Mouse (Mus musculus) megakaryocyte, embryonic 14.5 days (primary cell): ENCODE results near the gene Fbxw8.

Experiments
- FLI1 ChIP-seq: IDR thresholded peaks from 2 replicates; pipeline ENCODE4 v1.6.1; 2012; ENCODE audit warnings: low read length, inconsistent platforms, mixed read lengths
- GATA1 ChIP-seq: IDR thresholded peaks from 3 replicates; pipeline ENCODE4 v1.6.1; 2012; ENCODE audit warnings: mixed read lengths, low read length, inconsistent platforms, borderline replicate concordance

GRCm38 (mm10) chr5:118045385-118045784, 109.9 kb downstream of the Fbxw8 start:
- no peak for TF ChIP-seq GATA1
- no peak for TF ChIP-seq FLI1
